Comparison of ENCODE assay signal across 8 mouse cellular contexts in the genomic region with DNA sequence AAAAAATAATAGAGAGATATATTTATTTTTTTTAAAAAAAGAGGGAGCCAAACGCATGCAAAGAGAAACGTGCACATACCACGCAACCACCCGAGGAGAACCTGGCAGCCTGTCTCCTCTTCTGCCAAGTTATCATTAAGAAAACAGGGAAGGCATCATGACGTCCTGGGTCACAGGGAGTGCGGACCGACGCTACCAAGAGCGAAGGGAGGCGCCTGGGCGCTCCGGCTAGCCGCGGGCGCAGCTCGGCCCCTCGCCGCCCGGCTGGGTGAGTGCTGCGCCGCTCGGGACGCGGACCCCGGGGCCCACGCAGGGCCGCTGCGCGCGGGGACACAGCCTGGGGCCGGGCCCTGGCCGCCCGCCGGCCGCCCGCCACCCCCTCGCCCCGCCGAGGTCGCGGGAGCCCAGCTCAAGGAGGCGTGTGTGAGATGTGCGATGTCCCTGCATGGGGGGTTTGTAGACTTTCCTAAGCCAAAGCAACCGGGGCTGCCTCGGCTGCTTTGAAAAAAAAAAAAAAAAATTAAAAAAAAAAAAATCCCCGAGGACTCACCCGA. TPM values are rescaled to one million over a fixed set of nuclear protein-coding genes. Genes with fewer than 3 reads are reported as not detected.
DNase-seq lines count a peak whose midpoint lies in the region; ATAC-seq and TF ChIP-seq lines count a peak whose summit lies in the region.

No protein-coding gene starts in this region.

- H3K4me1 ChIP-seq in embryonic facial prominence, embryonic 13.5 days, result peaks cover 18% of the 10 kb centered on the region
- H3K4me1 ChIP-seq in liver, embryonic 13.5 days (replicated peaks), result peaks cover 9% of the 10 kb centered on the region; the same call in 1 of the 2 replicates
- H3K4me1 ChIP-seq in olfactory bulb, adult 2 months (ENCODE audit: control insufficient read depth, insufficient read depth, low read length), result peaks cover 11% of the 10 kb centered on the region

- TF ChIP-seq POLR2A in olfactory bulb, adult 2 months (IDR thresholded peaks at IDR 0.05; ENCODE audit: insufficient read depth, low read depth, low read length), result peak; percentile 19; the same call in 1 of the 2 replicates

- H3K27me3 ChIP-seq in embryonic facial prominence, embryonic 13.5 days, result peaks cover 7% of the 10 kb centered on the region
- peaks cover 30% of the 10 kb centered on the region for H3K27me3 ChIP-seq in liver, embryonic 13.5 days

- no peak for TF ChIP-seq CTCF in olfactory bulb, adult 2 months (IDR thresholded peaks at IDR 0.05; ENCODE audit: insufficient read depth, low read depth, low read length)

- no peaks in the 10 kb centered on the region for H3K9me3 ChIP-seq in embryonic facial prominence, embryonic 13.5 days
- no peaks in the 10 kb centered on the region for H3K9me3 ChIP-seq in liver, embryonic 13.5 days (replicated peaks)

- peak overlapping the region; percentile 81 for H3K9ac ChIP-seq in embryonic facial prominence, embryonic 13.5 days
- no peak overlapping the region for H3K9ac ChIP-seq in liver, embryonic 13.5 days

- 0% methylated on average over 47 of the region's 47 CpGs for WGBS in embryonic facial prominence, embryonic 13.5 days
- WGBS in liver, embryonic 13.5 days (ENCODE audit: insufficient replicate concordance), result under 1% methylated on average over 47 of the region's 47 CpGs
- WGBS in olfactory bulb, adult 2 months, result under 1% methylated on average over 47 of the region's 47 CpGs

- intact Hi-C loops in heart, postnatal 14 days (cut with DNase I), result no loop called here

- ATAC-seq in embryonic facial prominence, embryonic 13.5 days (ENCODE audit: insufficient number of reproducible peaks, insufficient read depth, low FRiP score, low TSS enrichment, low read depth), result 0 out of 2 replicates have a peak, but pooled peaks have one; percentile 32
- ATAC-seq in liver, embryonic 13.5 days (ENCODE audit: low read depth), result peak; percentile 31; the same call in 1 of the 2 replicates

- H3K4me2 ChIP-seq in embryonic facial prominence, embryonic 13.5 days, result peak overlapping the region; percentile 99
- H3K4me2 ChIP-seq in liver, embryonic 13.5 days, result peak overlapping the region; percentile 69

- peak overlapping the region; percentile 61 for H3K4me3 ChIP-seq in embryonic facial prominence, embryonic 13.5 days
- H3K4me3 ChIP-seq in liver, embryonic 13.5 days (replicated peaks), result peak overlapping the region; percentile 53
- H3K4me3 ChIP-seq in olfactory bulb, adult 2 months (ENCODE audit: insufficient read depth, low read depth, low read length), result peak overlapping the region; percentile 89

- H3K27ac ChIP-seq in embryonic facial prominence, embryonic 13.5 days, result no peak overlapping the region
- H3K27ac ChIP-seq in liver, embryonic 13.5 days, result no peak overlapping the region
- peak overlapping the region; percentile 84 for H3K27ac ChIP-seq in olfactory bulb, adult 2 months (ENCODE audit: insufficient read depth, low read depth, low read length)

- H3K36me3 ChIP-seq in embryonic facial prominence, embryonic 13.5 days, result no peaks in the 10 kb centered on the region
- H3K36me3 ChIP-seq in liver, embryonic 13.5 days, result no peaks in the 10 kb centered on the region

- peak; percentile 41 for DNase-seq in gastrocnemius, postnatal 10 days
- DNase-seq in gastrocnemius, adult 8-10 months (ENCODE audit: low spot score in 2 of 2), result no peak
- peak; percentile 52 to 55 for DNase-seq in heart, postnatal 14 days
- DNase-seq in kidney, postnatal 4 days, result peak; percentile 64 to 75
- no peak for DNase-seq in liver, embryonic 13.5 days
- DNase-seq in thymus, postnatal 10 days (ENCODE audit: low spot score in 2 of 2), result no peak

RNA-seq across cellular contexts. Expression of a gene that starts 43.2 kb away (rescaled TPM):
- total RNA-seq in gastrocnemius, postnatal 10 days (2021), result 10 to 100 TPM; 10.6 to 11.3 TPM
- total RNA-seq in gastrocnemius, adult 8-10 months (2022), result 10 to 100 TPM; 15.2 to 29.3 (median 24.2) TPM
- 1.00 and 2.0 TPM in 2 replicates for polyA plus RNA-seq in embryonic facial prominence, embryonic 13.5 days (2015; fragmentation: Nextera tagmentation; extraction: Ambion mirVana)
- total RNA-seq in heart, postnatal 14 days (2021), result 10 to 100 TPM; 35.6 to 36.4 TPM
- 0.06 and 0.07 TPM in 2 replicates for polyA plus RNA-seq in liver, embryonic 13.5 days (2015; fragmentation: Nextera tagmentation; extraction: Ambion mirVana)
- not detected in 2 replicates for polyA plus RNA-seq in olfactory bulb, adult 2 months (2012; ENCODE audit: insufficient read depth, insufficient read length, low replicate concordance, missing spikeins)

Comparison
In these comparisons a context has a peak if more than half of its experiments do, and no peak if none do; other contexts are left out.
1. DNase-seq: peak in gastrocnemius, postnatal 10 days (single experiment), heart, postnatal 14 days (2 of 2) and kidney, postnatal 4 days (2 of 2); none in gastrocnemius, adult 8-10 months (0 of 2), liver, embryonic 13.5 days (single experiment) and thymus, postnatal 10 days (0 of 2).
2. Peak in every context shown above with its lines, with median percentiles within 50 percentile points of each other: H3K4me3 ChIP-seq.